Mouse (Mus musculus) spleen, embryonic (tissue): ENCODE results near the gene Fubp1.
"Not testable (repeated sequence)": the region's sequence is repeated elsewhere in the genome, so short reads cannot be mapped to it uniquely, and the experiment has no call there.

Source experiments
- CTCF ChIA-PET: fragments of 350-600 bp; sonication (Branson Sonifier 250); formaldehyde crosslinking; loops from one replicate; lab custom pipeline; 2022; lab: Charles Lee

Gene Fubp1

DNA sequence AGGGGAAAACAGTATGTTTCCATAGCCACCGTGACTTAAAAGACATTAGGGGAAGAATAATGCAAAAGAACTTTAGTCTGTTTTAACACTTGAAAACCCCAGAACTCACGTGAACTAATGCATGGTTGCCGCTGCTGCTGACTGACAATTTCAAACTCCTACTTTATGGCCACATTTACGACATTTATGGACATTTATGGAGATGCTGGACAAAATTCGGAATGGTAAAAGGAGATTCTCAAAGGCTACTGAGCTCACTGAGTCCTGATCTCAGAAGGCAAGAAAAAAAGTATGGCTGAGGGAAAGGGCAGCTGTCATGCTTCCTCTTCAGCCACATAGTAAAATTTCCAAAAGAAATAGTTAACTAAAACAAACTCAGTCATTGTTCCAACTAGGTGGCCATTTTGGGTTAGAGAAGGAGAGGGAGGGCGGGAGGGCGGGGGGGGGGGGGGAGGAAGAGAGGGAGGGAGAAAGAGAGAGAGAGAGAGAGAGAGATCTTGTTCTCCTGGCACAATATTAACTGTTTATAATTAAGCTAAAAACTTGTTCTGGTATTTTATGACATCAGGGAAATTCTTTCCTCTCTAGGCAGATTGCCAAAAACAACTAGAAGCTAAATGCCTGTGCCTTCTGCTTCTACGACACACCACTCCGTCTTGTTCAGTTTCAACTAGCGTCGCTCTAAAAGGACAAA, 17.8 kb upstream of the Fubp1 start:
- CTCF ChIA-PET = interaction anchor here (1.9 kb wide), 1 partner anchor 19 kb away, joined by 5 read pairs; the partner anchor contains the start of gene Fubp1

DNA sequence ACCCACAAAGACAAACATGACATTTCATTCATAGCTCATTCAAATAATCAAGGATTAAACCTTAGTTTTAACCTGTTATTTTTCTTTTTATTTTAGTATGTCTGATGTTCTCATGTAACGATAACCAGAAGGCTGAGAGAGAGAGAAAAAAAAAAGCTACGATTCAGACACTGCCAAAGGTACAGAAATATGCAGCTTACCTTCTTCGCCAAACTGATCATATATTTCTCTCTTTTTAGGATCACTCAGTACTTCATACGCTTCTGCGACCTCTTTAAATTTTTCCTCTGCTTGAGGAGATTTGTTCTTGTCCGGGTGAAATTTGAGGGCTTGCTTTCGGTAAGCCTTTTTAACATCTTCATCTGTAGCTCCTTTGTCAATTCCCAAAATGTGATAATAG, 17.0 kb upstream of the Fubp1 start:
- CTCF ChIA-PET = interaction anchor here (1.9 kb wide), 1 partner anchor 18 kb away, joined by 5 read pairs; the partner anchor contains the start of gene Fubp1

DNA sequence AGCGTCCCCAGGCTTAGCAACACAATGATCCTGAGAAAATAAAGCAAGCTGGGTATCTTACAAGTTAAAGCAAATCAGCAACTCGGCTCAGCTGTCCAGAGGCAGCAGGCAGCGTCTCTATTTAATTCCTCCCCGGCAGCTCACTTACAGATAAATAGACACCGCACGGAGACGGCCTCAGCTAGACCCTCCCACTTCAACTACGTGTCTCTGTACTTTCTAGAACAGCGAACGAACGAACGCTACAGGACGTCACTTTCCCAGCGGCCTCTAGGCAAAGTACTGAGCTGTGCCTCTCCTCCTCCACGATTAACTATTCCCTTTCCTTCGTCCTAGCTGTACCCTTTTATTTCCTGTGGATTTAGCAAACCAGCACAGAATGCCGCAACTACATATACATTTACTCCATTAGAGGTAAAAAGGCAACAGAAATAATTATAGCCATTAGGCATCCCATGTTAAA, 16.6 kb upstream of the Fubp1 start:
- CTCF ChIA-PET = interaction anchor here (1.9 kb wide), 1 partner anchor 17 kb away, joined by 5 read pairs; the partner anchor contains the start of gene Fubp1

DNA sequence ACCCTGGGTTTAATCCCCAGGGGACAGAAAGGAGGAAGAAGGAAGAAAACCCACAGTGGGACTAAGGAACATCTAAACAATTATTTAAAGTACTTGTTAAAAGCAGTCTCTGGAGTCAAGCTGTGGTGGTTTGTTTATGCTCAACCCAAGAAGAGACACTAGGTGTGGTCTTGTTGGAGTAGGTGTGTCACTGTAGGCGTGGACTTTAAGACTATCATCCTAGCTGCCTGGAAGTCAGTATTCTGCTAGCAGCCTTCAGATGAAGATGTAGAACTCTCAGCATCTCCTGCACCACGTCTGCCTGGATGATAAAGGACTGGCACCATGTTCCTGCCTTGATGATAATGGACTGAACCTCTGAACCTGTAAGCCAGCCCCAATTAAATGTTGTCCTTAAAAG, 13.0 kb upstream of the Fubp1 start:
- CTCF ChIA-PET = not testable (repeated sequence)

DNA sequence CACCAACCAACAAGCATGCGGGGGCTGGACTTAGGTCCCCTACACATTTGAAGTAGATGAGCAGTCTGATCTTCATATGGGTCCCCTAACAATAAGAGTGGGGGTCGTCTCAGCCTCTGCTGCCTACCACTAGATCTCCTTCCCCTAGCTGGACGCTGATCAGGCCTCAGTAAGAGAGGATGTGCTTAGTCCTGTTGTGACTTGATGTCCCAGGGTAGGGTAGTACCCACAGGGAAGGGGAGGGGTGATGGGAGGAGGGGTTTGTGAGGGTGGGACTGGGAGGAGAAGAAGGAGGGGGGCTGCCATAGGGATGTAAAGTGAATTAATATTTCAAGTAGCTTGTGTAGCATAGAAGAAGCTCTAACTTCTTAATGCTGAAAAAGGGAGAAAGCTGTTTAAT, 11.1 kb upstream of the Fubp1 start:
- CTCF ChIA-PET = no interaction called here

DNA sequence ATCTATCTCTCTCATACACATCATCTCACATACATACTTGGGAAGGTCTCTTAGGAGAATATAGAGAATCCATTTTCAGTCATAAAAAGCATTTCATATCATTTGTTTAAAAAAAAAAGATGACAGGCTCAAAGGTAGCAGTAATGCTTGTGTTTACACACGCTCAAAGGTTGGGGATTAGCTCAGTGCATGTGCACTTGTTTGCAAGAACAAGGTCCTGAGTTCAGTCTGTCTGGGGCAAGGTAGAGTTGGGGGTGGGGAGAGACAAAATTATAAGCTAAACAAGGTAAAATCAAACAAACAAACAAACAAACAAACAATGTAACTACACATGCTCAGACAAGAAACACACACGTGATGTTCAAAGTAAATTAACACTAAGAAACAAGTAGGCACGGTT, 9.0 kb upstream of the Fubp1 start:
- CTCF ChIA-PET = no interaction called here

DNA sequence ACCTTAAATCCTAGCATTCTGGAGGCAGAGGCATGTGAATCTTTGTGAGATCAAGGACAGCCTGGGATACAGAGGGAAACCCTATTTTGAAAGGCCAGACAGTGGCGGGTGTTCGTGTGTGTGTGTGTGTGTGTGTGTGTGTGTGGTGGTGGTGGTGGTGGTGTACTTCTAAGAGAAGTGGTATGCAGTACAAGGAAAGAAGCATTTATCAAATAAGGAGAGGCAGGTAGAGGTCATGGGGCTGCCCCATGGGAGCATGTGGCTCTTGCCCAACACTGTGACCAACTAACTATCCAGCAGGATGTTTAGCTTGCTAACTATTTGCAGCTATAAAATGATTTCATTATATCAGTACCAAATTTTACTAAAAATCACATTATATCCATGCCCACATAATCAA, 8.6 kb upstream of the Fubp1 start:
- CTCF ChIA-PET = no interaction called here

DNA sequence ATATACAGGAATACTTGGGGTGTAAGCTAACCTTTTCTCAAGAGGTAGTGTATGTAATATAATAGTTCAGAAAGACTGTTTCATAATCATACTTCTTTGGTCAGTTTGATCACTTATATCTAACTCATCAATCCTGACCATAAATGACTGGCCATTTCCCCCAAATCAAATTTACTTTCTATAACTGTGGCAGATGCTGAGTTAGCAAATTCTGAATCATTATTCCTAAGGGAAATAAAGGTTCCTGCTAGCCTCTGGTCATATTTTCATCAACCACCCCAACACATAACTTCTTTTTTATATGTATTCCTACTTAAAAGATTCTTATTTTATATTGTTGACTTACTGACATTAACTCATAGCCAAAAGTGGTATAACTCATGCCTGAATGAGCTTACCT, 7.3 kb upstream of the Fubp1 start:
- CTCF ChIA-PET = no interaction called here

DNA sequence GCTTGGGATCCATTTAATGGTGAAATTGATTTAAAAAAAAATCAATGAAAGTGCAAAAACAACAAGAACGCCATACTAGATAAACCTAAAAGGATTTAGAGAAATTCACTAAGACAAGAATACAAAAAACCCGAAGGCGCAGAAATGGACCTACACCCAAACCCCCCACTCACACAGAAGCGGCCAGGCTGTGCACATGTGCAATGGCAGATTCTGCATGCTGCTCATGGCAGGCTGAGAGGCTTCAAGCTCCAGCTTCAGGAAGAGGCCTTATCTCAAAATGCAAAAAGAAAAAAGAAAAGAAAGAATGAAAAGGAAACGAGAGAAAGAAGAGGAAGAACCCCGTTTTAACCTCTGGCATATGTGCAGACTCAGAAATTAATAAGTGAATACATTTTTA, 6.8 kb upstream of the Fubp1 start:
- CTCF ChIA-PET = no interaction called here

DNA sequence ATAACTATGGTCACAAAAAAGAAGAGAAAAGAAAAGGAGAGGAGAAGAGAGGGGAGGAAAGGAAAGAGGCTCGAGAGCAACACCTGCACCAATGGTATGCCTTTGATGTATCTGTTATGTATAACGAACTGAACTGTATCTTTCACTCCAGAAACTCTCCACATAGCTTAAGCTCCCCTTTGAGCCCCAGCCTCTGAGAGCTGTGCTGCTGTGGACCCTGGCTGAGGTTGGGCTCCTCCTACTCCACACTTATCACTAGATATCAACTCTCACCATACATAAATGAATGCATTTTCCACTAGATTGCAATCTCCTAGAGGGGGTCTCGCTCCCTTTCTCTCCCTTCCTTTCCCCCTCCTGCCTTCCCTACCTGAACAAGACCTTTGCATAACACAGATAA, 6.2 kb upstream of the Fubp1 start:
- CTCF ChIA-PET = no interaction called here

DNA sequence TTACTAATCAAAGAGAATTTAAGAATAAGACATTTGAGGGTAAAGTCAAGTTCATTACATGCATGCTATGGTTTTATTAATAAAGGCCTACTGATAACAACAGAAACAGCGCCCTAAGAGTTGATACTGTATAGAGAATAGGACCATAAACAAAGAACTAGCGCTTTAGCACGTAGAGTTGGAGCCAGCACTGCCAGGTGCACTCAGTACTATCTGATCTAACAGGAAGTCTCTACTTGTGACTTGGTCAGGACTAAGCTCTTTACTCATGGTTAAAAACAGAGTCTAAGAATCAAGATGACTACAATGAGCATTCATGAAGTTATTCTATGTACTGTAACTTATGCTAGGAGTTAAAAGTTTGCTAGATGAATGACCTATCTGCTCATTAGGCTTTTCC, 5.6 kb upstream of the Fubp1 start:
- CTCF ChIA-PET = no interaction called here

DNA sequence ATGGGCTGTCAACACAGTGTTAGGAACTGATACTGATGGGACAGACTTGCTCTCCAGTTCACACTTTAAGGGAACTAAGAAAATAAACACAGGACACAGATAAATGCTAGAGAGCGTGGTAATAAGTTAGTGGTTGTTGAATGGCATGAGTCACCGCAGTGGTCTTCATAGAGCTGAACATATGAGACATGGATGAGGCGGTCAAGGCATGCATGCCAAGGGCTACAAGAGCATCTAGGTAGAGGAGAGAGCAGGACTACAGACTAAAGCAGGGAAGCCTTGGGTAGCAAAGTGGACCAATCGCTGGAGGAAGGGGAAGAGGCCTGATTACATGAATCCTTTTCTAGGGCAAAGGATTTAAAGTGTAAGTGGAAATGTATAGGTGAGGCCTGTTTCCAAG, 3.1 kb upstream of the Fubp1 start:
- CTCF ChIA-PET = no interaction called here

DNA sequence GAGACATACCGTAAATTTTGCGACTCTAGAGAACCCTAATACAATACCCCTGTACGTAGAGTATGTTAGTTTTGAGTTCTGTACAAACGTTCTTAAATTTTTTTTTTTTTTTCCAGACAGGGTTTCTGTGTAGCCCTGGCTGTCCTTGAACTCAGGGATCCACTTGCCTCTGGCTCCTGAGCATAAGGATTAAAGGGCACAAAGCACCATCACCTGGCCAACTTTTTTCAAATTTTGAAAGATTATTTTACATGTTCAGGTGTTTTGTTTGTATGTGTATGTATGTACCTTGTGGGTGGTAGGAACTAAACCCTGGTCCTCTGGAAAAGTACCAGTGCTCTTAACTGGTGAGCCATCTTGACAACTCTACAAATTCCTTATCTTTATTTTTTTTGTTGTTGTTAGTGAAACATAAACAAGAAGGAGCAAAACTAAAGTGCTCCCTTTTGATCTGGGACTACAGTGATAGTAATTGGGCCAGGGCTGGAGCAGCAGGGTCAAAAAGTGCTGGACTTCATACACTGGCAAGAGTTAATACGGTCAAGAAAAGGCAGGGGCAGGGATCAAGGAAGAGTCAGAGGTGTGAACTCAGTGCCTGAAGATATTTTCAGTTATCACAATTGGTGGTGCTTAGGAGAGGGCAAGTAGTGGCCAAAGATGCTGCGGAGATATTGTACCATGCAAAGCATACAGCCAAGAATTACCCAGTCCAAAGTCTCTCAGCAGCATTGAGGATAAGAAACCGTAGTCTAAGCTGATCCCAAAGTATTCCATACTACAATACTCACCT, 1.9 kb upstream of the Fubp1 start:
- CTCF ChIA-PET = no interaction called here

DNA sequence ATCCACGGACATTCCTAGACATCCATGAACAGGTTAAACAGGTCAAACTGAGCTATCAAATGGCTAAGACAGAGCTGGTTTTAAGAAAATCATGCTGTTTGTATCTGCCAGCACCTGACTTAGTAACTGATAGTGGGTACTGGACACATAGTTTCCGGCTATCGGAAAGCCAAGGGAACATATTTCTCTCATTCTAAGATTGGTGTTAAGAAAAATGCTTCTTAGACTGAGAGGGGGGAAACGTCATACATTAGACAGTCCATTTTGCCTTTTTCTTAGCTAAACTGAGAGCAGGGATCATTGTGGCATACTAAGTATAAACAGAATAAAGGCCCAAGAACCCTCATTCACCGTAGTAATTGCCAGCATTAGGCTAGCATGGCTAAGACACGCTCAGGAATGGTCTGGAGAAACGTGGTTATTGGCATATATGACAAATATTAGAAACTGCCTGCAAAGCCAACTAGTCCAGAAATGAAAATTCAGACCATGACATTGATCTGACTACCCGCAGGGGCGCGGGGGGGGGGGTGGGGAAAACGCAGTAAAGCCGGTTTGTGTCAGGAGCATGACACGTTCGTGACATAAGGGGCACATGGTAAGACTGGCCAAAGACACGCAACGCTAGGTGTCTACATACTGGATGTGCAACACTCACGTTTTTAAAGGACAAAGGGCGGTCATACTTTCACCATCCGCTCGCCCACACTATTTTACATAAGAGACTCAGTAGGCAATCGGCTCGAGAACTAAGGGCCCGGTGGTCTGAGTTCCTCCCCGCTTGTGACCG, 850 bp upstream of the Fubp1 start:
- CTCF ChIA-PET = no interaction called here

DNA sequence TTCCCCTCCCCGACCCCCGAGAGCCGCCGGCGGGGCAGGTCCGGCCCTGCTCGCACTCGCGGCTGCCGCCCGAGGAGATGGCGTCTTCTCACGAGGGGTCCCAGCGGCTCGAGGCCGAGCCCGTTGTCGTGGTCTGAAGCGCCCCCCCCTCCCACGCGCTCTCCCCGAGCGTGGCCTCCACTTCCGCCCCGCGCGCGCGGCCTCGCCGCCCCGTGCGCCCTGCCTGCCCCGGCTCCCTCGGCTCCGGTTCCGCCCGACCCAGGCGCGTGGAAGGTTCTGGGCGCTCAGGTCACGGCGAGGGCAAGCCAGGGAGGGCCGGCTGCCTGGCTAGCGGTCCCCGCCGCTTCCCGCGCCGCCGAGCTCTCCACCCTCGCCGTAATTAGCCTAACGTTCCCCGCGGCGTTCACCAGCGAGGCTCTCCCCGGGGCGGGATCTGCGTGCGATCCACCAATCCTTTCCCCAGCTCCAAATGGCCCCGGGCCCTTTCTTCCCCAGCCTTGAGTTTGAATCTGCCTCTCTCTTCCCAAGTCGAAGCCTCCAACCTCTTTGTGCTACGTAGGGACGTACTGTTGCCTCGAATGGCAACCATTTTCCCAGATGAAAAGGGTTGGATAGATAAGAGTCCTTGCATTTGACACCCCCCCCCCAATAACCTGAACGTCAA, 638 bp downstream of the Fubp1 start:
- CTCF ChIA-PET = interaction anchor here (0.6 to 1.8 kb wide), 2 partner anchors 18 to 1709 kb away, joined by 3 to 5 read pairs; no protein-coding TSS in a partner anchor

DNA sequence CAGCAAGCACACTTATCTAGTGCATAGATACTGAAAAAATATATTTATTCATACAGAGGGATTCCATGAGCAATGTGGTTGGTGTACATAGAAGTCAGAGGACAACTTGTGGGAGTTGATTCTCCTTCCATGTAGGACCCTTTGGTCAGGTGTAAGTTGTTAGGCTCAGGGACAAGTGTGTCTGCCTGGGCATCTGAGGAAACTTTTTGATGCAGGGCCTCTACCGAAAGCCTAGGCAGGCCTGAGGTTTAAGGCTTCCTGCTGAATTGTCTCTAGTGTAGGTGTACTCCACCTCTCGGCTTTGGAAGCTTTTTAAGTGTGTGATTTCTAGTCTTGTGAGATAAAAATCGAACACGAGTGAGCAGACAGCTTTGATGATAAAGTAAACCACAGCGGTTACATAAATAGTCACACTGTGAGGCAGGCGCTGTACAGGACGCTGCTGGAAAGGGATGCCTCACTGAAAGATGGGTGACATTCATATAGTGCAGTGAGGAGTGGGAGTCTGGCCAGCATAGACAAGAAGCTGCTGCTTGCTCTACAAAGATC, 1.6 kb downstream of the Fubp1 start:
- CTCF ChIA-PET = interaction anchor here (0.8 to 1.8 kb wide), 2 partner anchors 19 to 136 kb away, joined by 5 to 7 read pairs; no protein-coding TSS in a partner anchor

DNA sequence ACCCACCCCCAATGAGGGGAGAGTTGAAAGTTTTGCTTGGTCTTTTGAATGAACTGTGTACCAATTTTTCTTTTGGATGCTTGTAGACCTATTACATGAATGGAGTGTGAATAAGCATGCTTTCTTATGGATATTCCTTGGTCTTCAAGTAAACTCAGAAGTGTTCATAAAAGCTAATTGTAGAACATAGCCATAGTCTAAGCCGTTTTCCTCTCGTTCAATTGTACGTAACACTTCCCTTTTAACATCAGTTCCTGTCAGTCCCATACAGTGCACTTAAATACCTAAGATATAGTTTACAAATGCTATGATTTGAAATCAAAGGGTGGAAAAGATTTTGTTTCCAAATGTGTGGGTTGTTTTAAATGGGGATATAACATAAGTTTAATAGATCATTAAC, 3.2 kb downstream of the Fubp1 start:
- CTCF ChIA-PET = no interaction called here

DNA sequence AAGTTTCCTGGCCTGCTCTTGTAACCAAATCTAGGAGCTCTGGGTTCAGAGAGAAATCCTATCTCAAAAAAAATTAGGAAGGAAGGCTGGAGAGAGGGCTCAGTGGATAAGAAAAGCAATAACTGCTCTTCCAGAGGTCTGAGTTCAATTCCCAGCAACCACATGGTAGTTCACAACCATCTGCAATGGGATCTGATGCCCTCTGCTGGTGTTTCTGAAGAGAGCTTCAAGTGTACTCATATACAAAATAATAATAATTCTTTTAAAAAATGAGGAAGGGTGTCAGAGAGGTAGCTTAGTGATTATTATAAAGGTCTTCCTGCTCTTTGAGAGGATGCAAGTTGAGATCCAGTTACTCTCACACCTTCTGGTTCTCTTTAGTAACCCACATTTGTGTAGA, 14.7 kb downstream of the Fubp1 start:
- CTCF ChIA-PET = no interaction called here

DNA sequence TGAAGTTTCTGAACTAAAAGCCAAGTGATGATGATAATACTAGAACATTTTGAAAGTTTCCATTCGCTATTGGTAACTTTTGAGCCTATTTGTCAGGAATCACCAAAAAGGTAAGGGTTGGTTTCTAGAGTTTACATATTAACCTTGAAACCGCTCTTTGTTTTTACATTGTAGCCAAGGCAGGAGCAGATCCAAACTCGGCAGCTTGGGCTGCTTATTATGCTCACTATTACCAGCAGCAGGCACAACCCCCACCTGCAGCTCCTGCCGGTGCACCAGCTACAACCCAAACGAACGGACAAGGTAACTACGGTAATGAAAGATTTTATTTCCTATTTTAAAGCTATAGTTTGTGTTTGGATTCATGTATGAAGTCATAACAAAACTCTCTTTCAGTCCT, 15.7 kb downstream of the Fubp1 start:
- CTCF ChIA-PET = no interaction called here

DNA sequence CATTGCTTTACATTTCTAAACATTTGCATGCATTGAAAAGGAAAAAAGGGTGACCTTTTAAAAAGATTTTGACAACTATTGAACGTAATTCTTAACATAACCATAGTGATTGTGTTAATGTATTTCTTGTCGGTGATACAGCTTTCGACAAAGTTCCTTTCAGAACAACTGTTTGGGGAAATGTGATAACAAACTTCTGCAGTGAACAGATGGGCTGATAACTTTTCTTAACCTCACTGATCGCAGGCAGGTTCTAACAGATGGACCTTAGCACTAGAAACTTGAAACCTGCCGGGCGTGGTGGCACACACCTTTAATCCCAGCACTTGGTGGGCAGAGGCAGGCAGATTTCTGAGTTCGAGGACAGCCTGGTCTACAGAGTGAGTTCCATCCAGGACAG, 18.6 kb downstream of the Fubp1 start:
- CTCF ChIA-PET = no interaction called here

DNA sequence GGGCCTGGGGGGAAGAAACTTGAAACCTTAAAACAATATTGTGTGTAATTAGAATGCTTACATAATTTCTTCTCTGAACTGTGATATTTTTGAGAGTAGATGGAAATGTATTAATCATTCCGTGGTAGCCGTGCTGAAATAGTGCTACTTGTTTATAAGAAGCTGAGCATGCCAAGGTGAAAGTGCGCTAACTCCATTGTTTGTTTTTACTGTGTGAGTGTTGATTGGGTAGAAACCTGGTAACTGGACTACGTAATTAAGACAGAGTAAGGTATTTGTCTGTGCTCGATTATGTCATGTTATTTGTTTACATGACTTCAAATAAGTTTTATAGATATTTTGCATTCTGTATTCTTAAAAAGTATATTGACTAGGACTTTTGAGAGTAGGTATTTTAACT, 19.0 kb downstream of the Fubp1 start:
- CTCF ChIA-PET = interaction anchor here (0.6 kb wide), 1 partner anchor 109 kb away, joined by 5 read pairs; no protein-coding TSS in a partner anchor
